Mouse (Mus musculus) Muller cell, postnatal 12 days (primary cell): ENCODE measurements around the gene Trip11.

Source experiments
- DNase-seq: peaks from one replicate; pipeline ENCODE4 v3.0.0-alpha.2; 2015; ENCODE audit errors: inconsistent ontology term

Trip11 gene

DNA sequence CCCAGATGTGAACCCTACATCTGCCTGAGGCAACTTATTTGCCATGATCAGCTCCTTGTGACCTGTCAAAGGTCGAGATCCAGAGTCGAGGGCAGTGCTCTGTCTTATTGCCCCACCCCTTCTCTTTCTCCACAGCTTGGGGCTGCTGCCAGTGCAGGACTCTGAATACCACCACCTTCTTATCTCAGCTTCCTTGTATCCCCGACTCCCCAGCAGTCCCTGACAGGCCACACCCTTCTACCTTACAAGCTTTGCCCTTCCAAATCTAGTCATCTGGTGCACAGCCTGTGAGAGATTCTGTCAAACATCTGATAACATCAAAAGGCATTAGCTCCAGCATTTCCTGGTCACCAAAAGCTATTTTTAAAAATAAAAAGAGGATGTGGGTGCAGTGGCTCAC, 91.5 kb downstream of the Trip11 start:
- DNase-seq, result no peak

DNA sequence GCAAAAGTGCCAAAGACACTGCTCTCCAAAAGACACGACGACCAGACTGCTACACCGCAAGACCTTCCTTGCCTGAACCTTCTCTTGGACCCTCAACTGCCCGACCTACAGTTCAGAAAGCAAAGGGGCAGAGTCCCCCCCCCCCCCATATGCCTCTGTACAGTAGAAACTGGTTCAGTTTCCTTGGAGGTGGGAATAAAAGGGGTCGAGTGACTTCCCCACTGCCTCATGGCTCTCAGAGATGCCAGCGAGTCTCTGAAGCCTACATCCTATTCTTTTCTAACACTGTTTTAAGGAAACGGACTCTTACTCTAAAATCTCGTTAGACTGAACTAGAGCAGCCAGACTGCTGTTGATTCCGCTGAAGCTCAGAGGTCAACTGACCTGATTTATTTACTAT, 93.5 kb downstream of the Trip11 start:
- DNase-seq, result no peak

DNA sequence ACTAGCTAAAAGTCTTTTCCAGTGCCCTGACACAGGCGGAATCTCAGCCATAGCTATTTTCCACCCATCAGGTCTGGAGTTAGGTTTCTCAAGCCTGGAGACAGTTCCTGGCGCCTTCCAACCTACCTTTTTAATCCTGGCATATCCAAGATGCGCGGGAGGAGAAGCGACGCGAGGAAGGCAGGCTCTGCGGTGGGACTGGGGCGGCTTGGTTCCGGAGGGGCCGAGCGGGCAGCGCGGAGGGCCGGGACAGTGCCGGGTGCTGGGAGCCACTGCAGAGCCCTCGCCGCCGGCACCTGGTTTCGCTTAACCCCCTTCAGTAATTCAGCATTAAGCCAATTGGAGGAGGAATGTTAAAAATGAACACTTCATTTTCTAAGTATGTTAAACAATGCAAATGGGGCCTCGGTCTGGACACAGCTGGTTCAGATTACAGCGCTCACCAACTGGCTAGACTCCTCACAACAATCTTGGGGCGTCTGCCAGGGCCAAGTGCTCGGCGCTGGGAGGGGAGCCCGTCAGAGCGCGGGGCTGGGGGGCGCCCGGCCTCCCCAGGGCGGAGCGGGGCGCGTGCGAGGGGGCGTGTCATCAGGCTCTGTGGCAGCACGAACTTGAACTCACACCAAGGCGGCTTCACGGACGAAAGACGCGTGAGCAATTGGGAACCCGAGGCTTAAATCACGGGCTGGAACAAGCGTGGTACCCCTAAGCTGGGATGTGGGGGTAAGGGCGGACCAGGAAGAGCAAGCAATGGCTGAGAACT, 94.3 kb downstream of the Trip11 start, which contains the start of gene Fbln5:
Gene Fbln5 (minus strand): TSS at position 448 of the 763 bp plus-strand sequence.
- peak; percentile 83 for DNase-seq

DNA sequence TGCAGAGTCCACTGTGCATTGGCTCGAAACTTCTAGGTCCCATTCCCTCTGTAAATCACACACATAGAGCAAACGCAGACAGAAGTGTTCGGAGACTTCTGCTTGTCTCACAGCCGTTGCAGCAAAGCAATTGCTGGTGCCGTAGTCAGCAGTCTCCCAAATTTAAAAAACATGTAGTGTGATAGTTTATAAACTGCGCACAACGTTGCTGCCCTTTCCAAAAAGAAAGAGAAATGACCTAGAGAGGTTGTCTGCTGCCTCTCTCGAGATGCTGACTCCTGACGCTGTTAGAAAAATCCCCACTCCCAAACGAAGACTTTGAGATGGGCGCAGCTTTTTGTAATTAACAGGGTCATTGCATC, 94.8 kb downstream of the Trip11 start:
- DNase-seq, result no peak

DNA sequence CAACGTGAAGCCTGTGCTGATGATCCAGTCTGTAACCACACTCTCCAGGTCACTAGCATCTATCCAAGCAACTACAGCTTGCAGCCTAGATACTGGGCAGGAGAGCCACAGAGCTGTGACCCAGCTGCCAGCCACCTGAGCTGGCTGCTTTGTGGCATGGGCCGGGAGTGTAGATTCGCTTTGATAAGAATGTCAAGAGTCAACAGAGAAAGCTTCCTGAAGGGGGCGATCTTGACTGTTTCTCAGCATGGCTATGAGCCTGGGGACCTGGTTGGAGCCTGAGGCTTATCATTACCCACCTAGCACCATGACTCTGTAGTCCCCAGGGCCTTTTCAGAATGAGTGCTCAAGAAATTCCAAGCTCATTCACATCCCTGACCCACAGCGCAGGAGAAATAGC, 96.3 kb downstream of the Trip11 start:
- DNase-seq, result peak; percentile 11

DNA sequence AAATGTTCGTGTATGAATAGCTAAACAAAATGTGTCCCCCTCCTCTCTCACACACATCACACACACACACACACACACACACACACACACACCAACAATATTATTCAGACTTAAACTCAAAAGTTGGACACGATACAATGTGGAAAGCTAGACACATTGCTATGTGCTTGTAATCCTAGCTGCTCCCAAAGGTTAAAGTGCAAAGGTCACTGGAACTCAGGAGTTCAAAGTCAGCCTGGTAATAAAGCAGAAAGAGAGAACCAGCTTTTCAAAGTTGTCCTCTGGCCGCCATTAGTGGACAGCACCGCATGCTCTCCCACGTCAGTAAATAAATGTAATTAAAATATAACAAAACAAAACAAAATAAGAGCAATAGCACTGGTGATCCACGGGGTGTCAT, 97.3 kb downstream of the Trip11 start:
- no peak for DNase-seq

DNA sequence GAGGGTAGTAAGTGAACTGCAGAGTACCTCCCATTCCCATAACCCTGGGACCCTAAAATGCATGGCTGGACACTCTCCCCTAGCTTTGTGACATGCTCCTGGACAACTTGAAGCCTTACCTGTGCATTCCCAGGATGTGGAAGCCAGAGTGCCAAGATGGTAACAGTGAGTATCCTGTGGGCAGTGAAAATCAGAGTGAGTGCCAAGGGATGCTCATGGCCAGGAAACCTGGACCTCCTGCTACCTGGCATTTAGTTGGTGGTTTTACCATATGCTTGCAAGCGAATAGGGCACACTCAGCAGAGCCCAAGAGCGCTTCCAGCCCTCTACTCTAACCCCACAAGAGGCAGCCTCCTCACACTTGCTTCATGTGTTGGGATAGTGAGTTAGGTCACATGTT, 98.6 kb downstream of the Trip11 start:
- no peak for DNase-seq

DNA sequence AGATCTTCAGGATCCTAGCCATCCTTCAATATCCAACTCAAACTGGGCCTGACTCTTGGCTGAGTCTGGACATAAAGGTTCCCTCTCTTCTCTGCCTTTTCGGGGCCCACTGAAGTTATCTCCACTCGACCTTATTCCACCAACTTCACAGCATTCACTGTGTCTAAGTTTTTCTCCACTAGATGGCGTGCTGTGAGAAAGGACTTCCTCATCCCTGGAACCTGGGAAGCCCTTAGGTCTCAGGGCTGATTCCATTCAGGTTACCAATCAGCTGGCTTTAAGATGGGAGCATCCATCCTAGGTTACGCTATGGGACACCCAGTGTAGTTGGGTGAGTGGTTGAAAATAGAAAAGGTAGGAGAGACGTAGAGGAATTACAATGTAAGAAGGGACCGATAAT, 101.9 kb downstream of the Trip11 start:
- DNase-seq, result no peak

DNA sequence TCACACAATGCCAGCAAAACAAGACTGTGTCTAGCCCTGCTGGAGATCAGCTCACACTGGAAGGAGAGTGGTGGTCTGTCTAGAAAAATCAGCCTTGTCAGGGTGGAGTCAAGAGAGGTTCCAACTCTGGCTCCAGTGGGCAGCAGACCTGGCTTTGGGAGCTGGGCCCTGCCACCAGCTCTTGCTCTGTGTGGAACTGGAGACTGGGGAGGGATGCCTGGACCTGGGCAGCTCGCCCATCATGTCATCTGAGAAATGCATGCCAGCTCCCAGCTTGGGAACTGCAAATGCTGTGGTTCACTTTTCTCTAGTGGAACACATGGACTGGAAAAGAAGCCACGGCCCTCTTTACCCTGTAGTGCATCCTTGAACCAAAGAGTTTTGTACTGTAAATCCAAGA, 102.6 kb downstream of the Trip11 start:
- DNase-seq, result peak; percentile 83

DNA sequence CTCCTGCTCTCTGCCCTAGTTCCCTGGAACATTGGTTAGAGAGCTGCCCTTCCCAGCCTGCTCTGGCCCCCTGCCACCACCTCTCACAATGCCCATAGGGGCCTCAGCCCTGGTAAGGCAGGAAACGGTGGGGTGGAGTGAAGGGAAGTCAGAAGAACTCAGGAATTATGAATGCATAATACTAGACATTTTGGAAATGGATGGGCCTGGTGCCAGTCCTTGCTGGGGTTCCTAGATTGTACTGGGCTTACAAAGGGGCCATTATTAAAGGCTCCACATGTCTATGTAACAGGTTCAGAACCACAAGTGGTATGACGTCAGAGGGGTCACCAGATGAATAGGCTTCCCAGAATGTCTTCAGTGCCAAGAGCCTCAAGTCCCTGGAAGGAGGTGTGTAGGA, 105.7 kb downstream of the Trip11 start:
- DNase-seq, result peak; percentile 33

DNA sequence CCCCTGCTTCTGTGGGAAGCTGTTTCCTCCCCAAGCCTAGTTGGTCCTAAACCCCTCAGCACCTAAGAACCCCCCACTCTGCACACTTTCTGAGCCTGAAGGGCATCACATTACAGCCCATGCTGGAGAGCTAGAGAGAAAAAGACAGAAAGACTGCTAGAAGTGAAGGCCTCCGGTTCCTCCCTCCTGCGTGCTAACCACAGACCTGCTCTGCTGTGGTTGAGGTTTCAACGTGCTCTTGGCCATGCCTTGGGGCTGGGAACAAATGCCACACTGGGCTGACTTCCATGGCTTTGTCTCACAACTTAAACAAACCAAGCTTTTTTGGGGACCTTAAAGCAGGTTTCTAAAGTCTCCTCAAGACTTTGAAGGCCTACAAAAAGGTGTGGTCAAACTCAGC, 110.6 kb downstream of the Trip11 start:
- DNase-seq, result no peak

DNA sequence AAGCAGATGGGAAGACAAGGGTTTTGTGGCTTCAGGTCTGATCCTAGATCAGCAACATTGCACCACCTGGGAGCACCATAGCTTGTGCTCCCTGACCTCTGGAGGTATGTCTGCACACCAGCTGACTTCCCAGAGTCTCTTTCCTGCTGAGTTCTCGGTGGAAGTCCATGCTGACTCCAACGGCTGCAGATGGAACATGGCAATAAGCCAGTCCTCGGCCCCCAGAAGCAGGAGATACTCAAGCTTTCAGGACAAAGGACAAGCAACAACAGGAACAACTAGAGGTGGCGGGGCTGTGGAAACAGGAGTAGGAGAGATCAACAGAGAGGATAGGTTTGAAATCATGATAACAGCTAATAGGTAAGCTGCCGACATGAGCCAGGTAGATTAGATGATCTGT, 111.3 kb downstream of the Trip11 start:
- no peak for DNase-seq

DNA sequence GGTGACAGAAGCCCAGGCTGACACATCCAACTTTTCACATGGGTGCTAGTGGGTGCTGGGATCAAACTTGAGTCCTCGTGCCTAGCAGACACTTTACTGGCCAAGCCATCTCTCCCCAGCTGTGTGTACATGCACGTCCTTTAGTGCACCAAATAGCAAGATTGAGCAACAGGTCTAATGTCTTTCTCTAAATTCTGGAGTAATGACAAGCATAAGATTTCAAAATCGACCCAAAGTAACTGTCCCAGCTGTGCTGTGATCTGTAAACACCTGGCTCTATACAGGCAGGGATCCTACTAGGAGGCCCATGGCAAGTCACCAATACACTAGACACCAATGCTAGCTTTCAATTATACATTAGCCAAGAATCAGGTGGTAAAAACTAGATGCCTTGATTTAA, 112.0 kb downstream of the Trip11 start:
- no peak for DNase-seq

DNA sequence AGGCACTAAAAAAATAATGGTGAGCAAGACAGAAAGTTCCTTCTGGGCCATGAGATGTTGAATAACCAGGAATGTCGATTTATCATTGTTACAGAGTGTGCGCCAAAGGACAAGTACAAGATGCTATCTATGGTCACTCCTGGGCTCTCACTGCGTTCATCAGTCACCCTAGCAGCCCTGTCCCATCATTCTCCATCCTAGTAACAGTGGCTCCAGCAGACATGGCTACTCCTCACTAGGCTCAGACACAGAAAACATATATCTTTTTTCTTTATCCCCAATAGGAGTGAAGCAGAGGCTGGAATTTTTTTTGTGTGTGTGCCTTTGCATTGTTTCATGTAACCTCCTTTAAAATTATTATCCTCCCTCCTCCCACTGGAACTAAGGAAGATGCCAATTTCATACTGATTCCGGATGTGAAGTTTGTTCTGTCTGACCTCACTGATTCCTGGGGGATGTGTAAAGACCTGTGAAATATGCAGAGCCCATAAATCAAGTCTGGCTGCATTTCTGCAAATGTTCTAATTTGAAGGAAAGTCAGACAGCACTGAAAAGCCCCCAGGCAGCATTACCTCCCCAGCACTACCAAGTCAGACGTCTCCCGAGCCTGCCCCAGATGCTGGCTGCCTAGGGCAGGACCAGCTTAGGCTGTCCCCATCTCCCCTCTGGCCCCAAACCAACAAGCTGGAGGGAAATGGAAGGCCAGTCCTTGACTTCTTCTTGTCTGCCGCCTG, 114.7 kb downstream of the Trip11 start:
- no peak for DNase-seq

DNA sequence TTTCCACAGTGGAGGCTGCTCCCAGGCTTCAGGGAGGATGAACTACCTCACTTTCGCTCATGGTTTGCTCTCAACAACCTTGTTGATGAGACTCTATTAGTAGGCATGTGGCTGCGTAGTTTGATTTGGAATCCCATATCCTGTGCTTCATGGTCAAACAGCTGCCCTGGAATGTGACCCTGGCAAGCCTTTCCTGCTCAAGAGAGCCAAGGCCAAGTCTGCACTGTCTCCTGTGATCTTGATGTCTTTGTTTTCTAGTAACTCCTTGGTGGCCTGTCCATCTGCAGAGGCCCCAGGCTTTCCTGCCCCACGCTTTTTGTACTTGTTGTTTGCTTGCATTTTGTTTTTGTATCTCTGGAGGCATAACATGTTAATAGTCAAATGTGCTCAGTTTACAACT, 118.6 kb downstream of the Trip11 start:
- peak; percentile 55 for DNase-seq

DNA sequence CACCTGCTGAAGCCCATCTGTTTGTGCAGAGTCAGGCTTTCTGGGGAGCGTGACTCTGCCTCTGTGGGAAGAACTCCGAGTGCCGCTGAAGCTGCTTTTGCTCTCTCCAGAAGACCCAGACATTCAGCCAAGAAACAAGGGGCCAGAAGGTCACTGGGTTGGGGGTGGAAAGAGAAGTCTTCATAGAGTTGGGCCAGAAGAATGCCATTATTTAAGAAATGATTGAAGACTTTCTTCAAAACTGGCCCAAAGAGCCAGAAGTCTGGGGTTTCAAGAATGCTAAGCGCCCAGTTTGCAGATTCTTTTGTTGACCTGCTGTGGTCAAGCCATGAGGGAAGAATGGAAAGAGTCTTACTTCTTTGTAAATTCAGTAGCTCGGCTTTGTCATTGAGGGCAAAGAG, 119.8 kb downstream of the Trip11 start:
- DNase-seq, result peak; percentile 64

DNA sequence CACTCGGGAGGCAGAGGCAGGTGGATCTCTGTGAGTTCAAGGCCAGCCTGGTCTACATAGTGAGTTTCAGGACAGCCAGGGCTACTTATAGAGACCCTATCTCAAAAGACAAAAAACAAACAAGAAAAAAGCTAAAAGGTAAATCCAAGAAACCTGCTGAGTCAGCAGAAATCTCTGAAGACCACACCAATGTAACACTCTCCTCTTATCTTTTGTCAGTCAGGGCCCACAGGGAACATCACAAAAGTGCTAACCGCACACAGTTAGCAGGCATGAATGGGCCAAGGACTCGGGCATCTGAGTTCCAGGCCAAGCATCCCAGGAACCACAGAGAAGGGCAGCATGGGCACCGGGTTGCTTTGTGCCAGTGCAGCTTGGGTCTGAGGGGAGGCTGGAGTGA, 120.4 kb downstream of the Trip11 start:
- no peak for DNase-seq

DNA sequence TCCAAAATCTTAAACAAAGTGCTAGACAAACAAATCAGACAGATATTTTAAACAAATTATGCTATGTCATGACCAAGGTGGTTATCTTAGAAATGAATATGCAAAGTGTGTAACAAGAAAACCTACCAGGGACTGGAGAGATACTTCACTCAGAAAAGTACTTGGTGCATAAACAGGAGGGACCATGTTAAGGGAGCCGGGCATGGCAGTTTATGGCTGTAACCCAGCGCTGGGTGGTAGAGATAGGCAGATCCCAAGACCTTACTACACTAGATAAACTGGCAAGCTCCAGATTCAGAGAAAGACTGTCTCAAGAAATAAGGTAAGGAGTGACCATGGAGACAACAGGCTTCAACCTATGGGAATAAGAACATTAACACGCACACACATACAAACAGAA, 123.3 kb downstream of the Trip11 start:
- no peak for DNase-seq

DNA sequence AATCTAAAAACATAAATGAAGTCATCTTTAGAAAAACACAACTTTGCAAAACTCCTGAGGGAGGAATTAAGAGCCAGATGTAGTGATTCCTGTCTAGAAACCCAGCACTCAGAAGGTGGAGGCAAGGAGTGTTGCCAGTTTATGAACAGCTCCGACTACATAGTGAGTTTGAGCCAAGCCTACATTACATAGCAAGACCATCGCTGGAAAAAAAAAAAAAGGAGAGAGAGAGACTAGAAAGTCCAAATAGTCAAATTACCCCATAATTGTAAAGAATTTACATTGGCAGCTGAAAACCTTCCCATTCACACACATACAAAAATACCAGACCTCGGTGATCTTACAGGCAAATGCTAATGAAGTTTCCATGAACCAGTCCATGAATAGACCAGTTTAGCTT, 123.8 kb downstream of the Trip11 start:
- DNase-seq, result no peak
